In the genomic region with DNA sequence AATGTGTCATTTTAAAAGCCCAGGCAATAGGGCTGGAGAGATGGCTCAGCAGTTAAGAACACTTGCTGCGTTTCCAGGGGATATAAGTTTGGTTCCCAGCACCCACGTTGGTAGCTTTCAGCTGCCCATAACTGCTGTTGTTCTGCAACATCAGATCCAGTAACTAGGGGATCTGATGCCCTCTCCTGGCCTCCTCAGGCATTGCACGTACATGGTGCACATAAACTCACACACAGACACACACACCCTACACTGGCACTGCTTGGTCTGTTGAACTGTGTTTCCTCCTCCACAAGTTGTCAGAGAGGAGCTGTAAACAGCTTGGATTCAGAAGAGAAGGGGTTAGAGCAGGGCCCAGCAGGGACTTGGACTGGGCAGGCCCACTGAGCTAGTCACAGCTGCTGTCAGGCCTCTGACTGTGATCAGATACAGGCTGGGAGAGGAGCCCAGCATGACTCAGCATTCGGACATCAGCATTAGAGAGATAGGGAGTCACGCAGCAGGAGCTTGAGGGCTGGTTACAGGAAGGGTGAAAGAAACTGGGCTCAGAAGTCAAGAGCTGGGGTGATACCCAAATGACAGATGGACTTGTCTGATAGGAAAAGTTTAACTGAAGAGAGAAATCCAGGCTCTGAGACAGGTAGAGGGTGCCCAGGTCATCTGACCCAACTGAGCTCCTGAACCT, we compare ENCODE assay signal across 10 mouse cellular contexts.
DNase-seq lines count a peak whose midpoint lies in the region; ATAC-seq and TF ChIP-seq lines count a peak whose summit lies in the region.
"Had no signal": no experiment of that assay in that cellular context is flagged by ENCODE, and none has a peak within 500 bp of the region (broad histone marks: within the 10 kb centered on the region; RNA-seq: fewer than 3 reads in every experiment).

No protein-coding gene starts in this region.

- 71% methylated on average over 5 of the region's 5 CpGs for WGBS in heart, embryonic 11.5 days (ENCODE audit: insufficient replicate concordance)
- 64% methylated on average over 5 of the region's 5 CpGs for WGBS in liver, embryonic 13.5 days (ENCODE audit: insufficient replicate concordance)
- 95% methylated on average over 5 of the region's 5 CpGs for WGBS in hindbrain, embryonic 11.5 days

- H3K27ac ChIP-seq in heart, embryonic 11.5 days (ENCODE audit: low read depth, low read length) = no peak overlapping the region
- H3K27ac ChIP-seq in liver, embryonic 13.5 days = peak overlapping the region; percentile 60
- no peak overlapping the region for H3K27ac ChIP-seq in hindbrain, embryonic 11.5 days (ENCODE audit: low read depth, low read length)

- no peaks in the 10 kb centered on the region for H3K79me2 ChIP-seq in C2C12 (ENCODE audit: control insufficient read depth, insufficient read depth)

- H3ac ChIP-seq in C2C12 (ENCODE audit: control insufficient read depth, insufficient read length, low read depth) = no peak overlapping the region

- no peak overlapping the region for H3K4me2 ChIP-seq in heart, embryonic 11.5 days
- peak overlapping the region; percentile 23 for H3K4me2 ChIP-seq in liver, embryonic 13.5 days
- H3K4me2 ChIP-seq in hindbrain, embryonic 11.5 days (replicated peaks; ENCODE audit: low read depth, low read length) = no peak overlapping the region
- H3K4me2 ChIP-seq: embryonic facial prominence, embryonic 13.5 days had no signal

- H3K4me1 ChIP-seq in heart, embryonic 11.5 days (ENCODE audit: control insufficient read depth, insufficient read depth, low read length) = no peaks in the 10 kb centered on the region
- H3K4me1 ChIP-seq in liver, embryonic 13.5 days (replicated peaks) = peaks cover 38% of the 10 kb centered on the region
- no peaks in the 10 kb centered on the region for H3K4me1 ChIP-seq in hindbrain, embryonic 11.5 days (replicated peaks; ENCODE audit: control insufficient read depth, insufficient read depth, low read length)

- peaks cover 2% of the 10 kb centered on the region for H3K9me3 ChIP-seq in heart, embryonic 11.5 days (replicated peaks; ENCODE audit: control insufficient read depth, low read length)
- peaks cover 4% of the 10 kb centered on the region; the same call in 1 of the 2 replicates for H3K9me3 ChIP-seq in liver, embryonic 13.5 days (replicated peaks)
- peaks cover 2% of the 10 kb centered on the region; the same call in 1 of the 2 replicates for H3K9me3 ChIP-seq in hindbrain, embryonic 11.5 days (ENCODE audit: control insufficient read depth, low read length)

- no peak for DNase-seq in heart, postnatal 25 days (ENCODE audit: low spot score)
- DNase-seq in adrenal gland, postnatal 14 days = peak; percentile 67
- peak; percentile 70 for DNase-seq in liver, embryonic 13.5 days
- DNase-seq in right cerebral cortex, adult 18-20 months = no peak
- DNase-seq in hindbrain, embryonic 11.5 days (ENCODE audit: low spot score) = no peak
- DNase-seq in right cerebral cortex, postnatal 14 days = no peak

- H3K4me3 ChIP-seq in heart, embryonic 11.5 days (ENCODE audit: low read depth, low read length) = no peak overlapping the region
- no peak overlapping the region for H3K4me3 ChIP-seq in C2C12 (ENCODE audit: insufficient read depth, poor library complexity, severe bottlenecking)
- H3K4me3 ChIP-seq in liver, embryonic 13.5 days (replicated peaks) = no peak overlapping the region
- H3K4me3 ChIP-seq in hindbrain, embryonic 11.5 days (ENCODE audit: low read depth, low read length) = no peak overlapping the region
- H3K4me3 ChIP-seq: embryonic facial prominence, embryonic 13.5 days had no signal

- no peak overlapping the region for H3K9ac ChIP-seq in heart, embryonic 11.5 days (ENCODE audit: low read depth, low read length)
- H3K9ac ChIP-seq in liver, embryonic 13.5 days = no peak overlapping the region
- no peak overlapping the region for H3K9ac ChIP-seq in hindbrain, embryonic 11.5 days (ENCODE audit: low read depth, low read length)
- H3K9ac ChIP-seq: embryonic facial prominence, embryonic 13.5 days had no signal

- ATAC-seq in heart, embryonic 11.5 days (replicated peaks; ENCODE audit: insufficient number of reproducible peaks, low FRiP score, low TSS enrichment) = peak; percentile 75
- peak; percentile 92 for ATAC-seq in liver, embryonic 13.5 days (ENCODE audit: low read depth)
- ATAC-seq in hindbrain, embryonic 11.5 days (ENCODE audit: low FRiP score) = no peak
- ATAC-seq: activated CD4-positive, CD25-positive, alpha-beta regulatory T cell, adult 4 months had no signal

- no peak for TF ChIP-seq CTCF in C2C12 (IDR thresholded peaks at IDR 0.05; ENCODE audit: control insufficient read depth, insufficient read depth, insufficient read length)

- no peaks in the 10 kb centered on the region for H3K27me3 ChIP-seq in heart, embryonic 11.5 days (ENCODE audit: control insufficient read depth, insufficient read depth, low read length)
- no peaks in the 10 kb centered on the region for H3K27me3 ChIP-seq in C2C12 (ENCODE audit: control insufficient read depth, insufficient read depth, insufficient read length)
- H3K27me3 ChIP-seq in liver, embryonic 13.5 days = no peaks in the 10 kb centered on the region
- no peaks in the 10 kb centered on the region for H3K27me3 ChIP-seq in hindbrain, embryonic 11.5 days (ENCODE audit: control insufficient read depth, insufficient read depth, low read length)
- H3K27me3 ChIP-seq: embryonic facial prominence, embryonic 13.5 days had no signal

- no peaks in the 10 kb centered on the region for H3K79me3 ChIP-seq in C2C12 (ENCODE audit: low read depth)

- intact Hi-C loops in heart, postnatal 25 days (cut with DNase I) = no loop called here

- H3K36me3 ChIP-seq in heart, embryonic 11.5 days (ENCODE audit: control insufficient read depth, insufficient read depth, low read length) = no peaks in the 10 kb centered on the region
- H3K36me3 ChIP-seq in C2C12 (ENCODE audit: control insufficient read depth, insufficient read depth) = peaks cover 15% of the 10 kb centered on the region
- peaks cover 33% of the 10 kb centered on the region for H3K36me3 ChIP-seq in liver, embryonic 13.5 days
- H3K36me3 ChIP-seq in hindbrain, embryonic 11.5 days (ENCODE audit: control insufficient read depth, insufficient read depth, low read length) = no peaks in the 10 kb centered on the region

TF ChIP-seq in C2C12, 6 proteins besides CTCF, POLR2A, EP300 and RAD21:
- peak; percentile 11 for TF ChIP-seq FOSL1 (IDR thresholded peaks at IDR 0.05; ENCODE audit: insufficient read depth, low read length, poor library complexity, severe bottlenecking)
- TF ChIP-seq MYOG (IDR thresholded peaks at IDR 0.05; ENCODE audit: control insufficient read depth, extremely low read depth, insufficient read length) = no peak
- peak; percentile 54 for TF ChIP-seq MAX (IDR thresholded peaks at IDR 0.05)
- no peak for TF ChIP-seq CEBPB (IDR thresholded peaks at IDR 0.05; ENCODE audit: low read depth)
- TF ChIP-seq USF1 (IDR thresholded peaks at IDR 0.05; ENCODE audit: low read depth) = no peak
- peak; percentile 83 for TF ChIP-seq MYOD1 (IDR thresholded peaks at IDR 0.05; ENCODE audit: control insufficient read depth, insufficient read length, low read depth)
TF ChIP-seq in C2C12: peak in this region for 3.

Comparison
In these comparisons a context has a peak if more than half of its experiments do, and no peak if none do; other contexts are left out.
1. DNase-seq: peak in adrenal gland, postnatal 14 days (single experiment) and liver, embryonic 13.5 days (single experiment); none in heart, postnatal 25 days (single experiment), right cerebral cortex, adult 18-20 months (single experiment), hindbrain, embryonic 11.5 days (single experiment) and right cerebral cortex, postnatal 14 days (single experiment).